Mouse (Mus musculus) CD4-positive naive resting alpha-beta T cell, adult 76 days (primary cell): Measurements from ENCODE around the gene Galnt7. TPM values are rescaled to one million over a fixed set of nuclear protein-coding genes. Genes with fewer than 3 reads are reported as not detected.

ENCODE experiments used
- total RNA-seq: library from RNA; stranded (reverse); gene quantifications from one replicate; pipeline ENCODE4 v1.2.4, GENCODE M21; 2023

Gene Galnt7
- 40.7 TPM for total RNA-seq

DNA sequence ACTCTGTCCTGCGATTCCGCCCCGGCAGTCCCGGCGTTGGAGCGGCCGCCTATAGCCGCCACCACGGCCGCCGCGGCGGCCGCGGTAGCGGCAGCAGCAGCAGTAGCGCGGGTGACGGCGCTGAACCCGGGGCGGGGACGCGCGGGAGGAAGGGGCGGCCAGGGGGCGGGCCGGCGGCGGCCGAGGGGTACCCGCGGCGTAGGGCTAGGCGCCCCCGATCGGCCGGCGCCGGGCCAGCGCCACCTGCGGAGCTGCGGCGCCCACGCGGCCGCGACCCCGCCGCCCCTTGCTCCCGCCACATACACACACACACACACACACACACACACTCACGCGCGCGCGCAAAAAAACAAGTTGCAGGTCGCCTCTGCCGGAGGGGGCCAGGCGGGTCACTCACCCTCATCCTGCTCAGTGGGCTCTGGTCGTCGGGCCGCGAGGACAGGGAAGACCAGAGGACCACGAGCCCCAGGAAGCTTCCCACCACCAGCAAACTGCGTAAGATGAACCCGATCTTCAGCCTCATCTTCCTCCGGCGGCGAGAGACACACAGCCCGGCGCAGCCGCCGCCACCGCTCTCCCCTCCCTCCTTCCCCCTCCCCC is at the start of gene Galnt7:
TSS of gene Galnt7 (minus strand) at position 577 of the 600 bp plus-strand sequence.

DNA sequence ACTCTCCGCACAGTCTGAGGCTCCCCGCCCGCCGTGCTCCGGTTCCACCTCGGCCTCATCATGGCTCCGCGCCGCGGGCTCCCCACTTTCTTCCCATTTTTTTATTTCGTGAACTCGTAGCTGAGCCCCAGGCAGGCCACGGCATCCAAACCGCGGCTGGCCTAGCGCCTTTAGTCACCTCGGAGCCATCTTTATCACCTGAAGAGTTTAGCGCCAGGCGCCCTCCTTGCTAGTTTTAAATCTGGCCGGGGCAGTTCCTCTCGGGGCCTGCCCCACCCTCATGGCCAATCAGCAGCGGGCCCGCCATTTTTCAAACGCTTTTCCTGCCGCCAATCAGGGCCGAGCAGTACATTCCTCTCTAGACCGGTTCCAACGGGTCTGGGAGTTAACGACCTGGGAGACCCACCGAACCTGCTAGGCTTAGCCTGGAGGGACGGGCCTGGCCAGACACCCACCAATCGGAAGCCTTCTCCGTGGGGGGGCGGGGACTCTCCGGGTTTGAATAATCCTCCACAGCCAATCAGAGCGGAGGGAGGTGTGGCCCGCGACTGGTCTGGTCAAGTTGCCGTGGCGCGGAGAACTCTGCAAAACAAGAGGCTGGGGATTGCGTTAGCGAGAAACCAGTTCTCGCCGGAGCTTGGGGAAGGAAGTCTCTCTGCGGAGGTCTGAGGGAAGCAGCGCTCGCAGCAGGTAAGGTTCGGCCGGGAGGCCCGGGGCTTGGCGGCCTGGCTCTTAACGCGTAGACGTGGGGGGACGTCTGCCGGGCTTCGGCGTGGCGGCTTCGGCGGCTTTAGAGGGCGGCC is 141.3 kb downstream of the Galnt7 start, which contains the start of gene Hmgb2:
TSS of gene Hmgb2 (plus strand) at position 592 of the 803 bp plus-strand sequence.

DNA sequence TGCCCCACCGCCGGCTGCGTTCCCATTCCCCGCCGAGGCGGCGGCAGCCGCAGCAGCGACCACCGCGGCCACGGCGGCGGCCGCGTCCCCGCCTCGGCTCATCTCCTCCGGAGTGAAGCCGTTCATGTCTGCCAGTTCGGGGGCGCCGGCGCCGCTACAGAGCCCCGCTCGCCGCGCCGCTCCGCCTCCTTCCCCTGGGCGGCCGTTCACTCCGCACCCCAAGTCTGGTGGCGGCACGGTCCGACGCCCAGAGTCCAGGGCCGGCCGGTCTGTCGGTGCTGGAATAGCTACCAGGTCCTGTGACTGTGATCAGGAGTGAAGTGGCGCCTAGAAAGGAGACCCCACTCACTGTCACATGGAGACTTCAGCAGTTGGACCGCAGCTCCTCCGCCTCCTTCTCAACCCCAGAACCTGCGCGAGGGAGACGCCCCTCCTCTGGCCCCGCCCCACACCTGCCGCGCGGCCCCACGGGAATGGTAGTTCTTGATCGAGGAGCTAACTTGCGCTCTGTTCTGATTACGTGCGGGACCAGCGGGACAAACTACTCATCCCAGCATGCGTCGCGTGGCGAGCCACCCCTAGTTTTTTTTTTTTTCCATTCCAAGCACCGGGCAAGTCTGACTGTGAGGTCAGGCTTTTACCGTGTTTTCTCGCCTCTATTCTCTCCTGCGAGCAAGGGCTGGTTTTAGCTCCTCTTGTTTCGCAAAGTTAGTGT is 165.2 kb downstream of the Galnt7 start, which contains the start of gene Sap30:
TSS of gene Sap30 (minus strand) at position 420 of the 715 bp plus-strand sequence.

Other genes starting within 250 kb of the Galnt7 start
- not detected for gene Scrg1, start 197.1 kb downstream of the Galnt7 start, total RNA-seq
- gene Sap30, start 165.2 kb downstream of the Galnt7 start, total RNA-seq: 4.4 TPM
- gene Hmgb2, start 141.1 kb downstream of the Galnt7 start, total RNA-seq: 117 TPM